Comparison of ENCODE assay signal across 32 mouse cellular contexts in the genomic region with DNA sequence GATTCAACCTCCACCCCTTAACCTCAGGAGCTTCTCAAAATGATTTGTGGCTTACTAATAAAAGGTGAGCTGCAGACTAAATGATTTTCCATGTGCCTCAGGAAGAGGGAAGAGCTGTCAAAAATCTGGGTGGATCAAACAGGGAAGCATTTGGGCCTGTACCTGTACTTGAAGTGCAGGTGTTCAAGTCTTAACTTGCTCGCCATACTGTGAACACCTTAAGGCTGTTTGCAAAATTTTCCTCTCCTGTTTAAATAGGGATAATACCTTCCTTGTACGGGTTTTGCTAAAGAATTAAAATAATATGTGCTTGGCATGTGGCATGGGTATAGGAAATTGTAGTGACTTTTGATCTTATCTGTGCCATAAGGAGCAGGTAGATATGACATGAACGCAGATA.
"Had no signal": no experiment of that assay in that cellular context is flagged by ENCODE, and none has a peak within 500 bp of the region (broad histone marks: within the 10 kb centered on the region; RNA-seq: fewer than 3 reads in every experiment).

No protein-coding gene starts in this region.

- DNase-seq: left cerebral cortex, postnatal 4 days; liver; liver, embryonic 13.5 days; liver, postnatal 0 days; lung, adult 18-20 months; lung, adult 2 months; lung, embryonic 14.5 days; lung, postnatal 10 days; lung, postnatal 14 days; lung, postnatal 36 days; lung, postnatal 4 days; midbrain, embryonic 14.5 days had no signal

- H3K4me2 ChIP-seq: limb, embryonic 12.5 days; limb, embryonic 13.5 days; limb, embryonic 15.5 days; liver, embryonic 11.5 days; liver, embryonic 12.5 days; liver, embryonic 13.5 days; liver, embryonic 15.5 days; lung, embryonic 14.5 days; lung, embryonic 15.5 days; midbrain, embryonic 11.5 days; midbrain, embryonic 12.5 days; midbrain, embryonic 13.5 days; midbrain, embryonic 15.5 days; neural tube, embryonic 12.5 days had no signal

- H3K9me3 ChIP-seq: limb, embryonic 10.5 days; limb, embryonic 12.5 days; limb, embryonic 13.5 days; limb, embryonic 15.5 days; liver, embryonic 12.5 days; liver, embryonic 13.5 days; liver, embryonic 15.5 days; lung, embryonic 15.5 days; midbrain, embryonic 10.5 days; midbrain, embryonic 12.5 days; midbrain, embryonic 13.5 days; midbrain, embryonic 15.5 days; neural tube, embryonic 12.5 days had no signal

- H3K4me1 ChIP-seq: limb, embryonic 10.5 days; limb, embryonic 12.5 days; limb, embryonic 13.5 days; limb, embryonic 15.5 days; lung, embryonic 15.5 days; midbrain, embryonic 12.5 days; midbrain, embryonic 13.5 days; midbrain, embryonic 15.5 days; neural tube, embryonic 12.5 days had no signal

- H3K36me3 ChIP-seq: limb, embryonic 10.5 days; limb, embryonic 12.5 days; limb, embryonic 13.5 days; limb, embryonic 15.5 days; liver, embryonic 12.5 days; liver, embryonic 13.5 days; liver, embryonic 15.5 days; lung, embryonic 15.5 days; midbrain, embryonic 10.5 days; midbrain, embryonic 12.5 days; midbrain, embryonic 13.5 days; midbrain, embryonic 15.5 days; neural tube, embryonic 12.5 days had no signal

- H3K9ac ChIP-seq: limb, embryonic 12.5 days; limb, embryonic 13.5 days; limb, embryonic 15.5 days; liver, embryonic 12.5 days; liver, embryonic 13.5 days; liver, embryonic 14.5 days; liver, embryonic 15.5 days; liver, postnatal 0 days; lung, embryonic 14.5 days; lung, embryonic 15.5 days; midbrain, embryonic 12.5 days; midbrain, embryonic 13.5 days; midbrain, embryonic 15.5 days; neural tube, embryonic 12.5 days had no signal

- ATAC-seq: liver, embryonic 12.5 days; liver, postnatal 0 days; lung, postnatal 0 days; midbrain, embryonic 13.5 days; midbrain, embryonic 15.5 days; midbrain, embryonic 16.5 days had no signal

- H3K4me3 ChIP-seq: limb, embryonic 10.5 days; limb, embryonic 12.5 days; limb, embryonic 13.5 days; limb, embryonic 15.5 days; liver, embryonic 12.5 days; liver, embryonic 13.5 days; liver, embryonic 15.5 days; lung, embryonic 15.5 days; megakaryocyte, embryonic 14.5 days; midbrain, embryonic 10.5 days; midbrain, embryonic 12.5 days; midbrain, embryonic 13.5 days; midbrain, embryonic 15.5 days; myocyte; neural tube, embryonic 12.5 days had no signal

- H3K27me3 ChIP-seq: limb, embryonic 12.5 days; limb, embryonic 13.5 days; limb, embryonic 15.5 days; liver, embryonic 12.5 days; liver, embryonic 13.5 days; liver, embryonic 15.5 days; lung, embryonic 15.5 days; megakaryocyte, embryonic 14.5 days; midbrain, embryonic 13.5 days; midbrain, embryonic 15.5 days; neural tube, embryonic 12.5 days had no signal

- H3K27ac ChIP-seq: limb, embryonic 10.5 days; limb, embryonic 12.5 days; limb, embryonic 13.5 days; limb, embryonic 15.5 days; liver, embryonic 12.5 days; liver, embryonic 13.5 days; liver, embryonic 14.5 days; liver, embryonic 15.5 days; lung, embryonic 15.5 days; macrophage; midbrain, embryonic 10.5 days; midbrain, embryonic 12.5 days; midbrain, embryonic 13.5 days; midbrain, embryonic 15.5 days; neural tube, embryonic 12.5 days had no signal
